Mouse (Mus musculus) G1E (cell line): ENCODE results near the gene Wdr47. TPM values are rescaled to one million over a fixed set of nuclear protein-coding genes. Genes with fewer than 3 reads are reported as not detected.

Experiments used
- ATAC-seq: 2 replicates; pipeline ENCODE4 v1.8.0; 2016; ENCODE audit warnings: mild to moderate bottlenecking; ENCODE audit not compliant: insufficient number of reproducible peaks, poor library complexity, low FRiP score, severe bottlenecking; ENCODE audit errors: extremely low read depth
- DNase-seq: peaks from one replicate; pipeline ENCODE4 v3.0.0; 2012; ENCODE audit warnings: low spot score
- H3K27me3 ChIP-seq: 2 replicates; pipeline ENCODE4 v1.6.1; 2012; ENCODE audit warnings: mild to moderate bottlenecking, low read length, inconsistent platforms; ENCODE audit not compliant: insufficient read depth
- H3K36me3 ChIP-seq: replicated peaks from 2 replicates; pipeline ENCODE3; 2012; ENCODE audit warnings: mild to moderate bottlenecking, inconsistent platforms
- H3K4me1 ChIP-seq: 2 replicates; pipeline ENCODE4 v1.6.1; 2012; ENCODE audit warnings: low read depth, low read length, inconsistent platforms, mixed read lengths; ENCODE audit not compliant: insufficient read depth
- H3K4me3 ChIP-seq: 2 replicates; pipeline ENCODE4 v1.5.1; 2012; ENCODE audit warnings: low read depth, mild to moderate bottlenecking, inconsistent platforms, low read length, moderate library complexity, mixed read lengths
- H3K9me3 ChIP-seq: replicated peaks from 2 replicates; pipeline ENCODE4 v1.6.1; 2012; ENCODE audit warnings: inconsistent platforms
- CTCF ChIP-seq: IDR thresholded peaks from 2 replicates; pipeline ENCODE4 v1.5.1; 2012; ENCODE audit warnings: low read depth, low read length, inconsistent platforms, mixed read lengths
- GATA1 ChIP-seq: IDR thresholded peaks from 2 replicates; pipeline ENCODE4 v1.6.1; 2012; ENCODE audit warnings: borderline replicate concordance, low read length, inconsistent platforms, mixed read lengths
- GATA2 ChIP-seq: IDR thresholded peaks from 2 replicates; pipeline ENCODE4 v1.6.1; 2012; ENCODE audit warnings: low read depth, low read length, inconsistent platforms, borderline replicate concordance
- POLR2AphosphoS5 ChIP-seq: IDR thresholded peaks from 2 replicates; pipeline ENCODE4 v1.6.1; 2012; ENCODE audit warnings: low read depth, low read length, inconsistent platforms; ENCODE audit not compliant: insufficient replicate concordance
- TAL1 ChIP-seq: conservative IDR thresholded peaks from 2 replicates; pipeline ENCODE4 v1.6.1; 2012; ENCODE audit warnings: low read depth, low read length, inconsistent platforms, mixed read lengths
- polyA plus RNA-seq: library from polyadenylated mRNA; stranded (reverse); fragments of >175 nt; gene quantifications from 2 replicates; pipeline ENCODE4 v1.2.3, GENCODE M21; 2012
- total RNA-seq, 2 experiments: library from RNA; stranded (forward) in 1 of 2; stranded (reverse) in 1 of 2; fragments of 200-1000 nt in 1 of 2; fragments of >200 nt in 1 of 2; fragmentation: Nextera tagmentation in 1 of 2; gene quantifications; 2 replicates each; pipeline ENCODE4 v1.2.3; 2014 to 2017

Wdr47 gene
- 4.4 and 7.6 TPM in 2 replicates for total RNA-seq (2014; fragmentation: Nextera tagmentation)
- total RNA-seq (2017) = 10.3 and 11.2 TPM in 2 replicates
- polyA plus RNA-seq = 1.2 and 1.6 TPM in 2 replicates

DNA sequence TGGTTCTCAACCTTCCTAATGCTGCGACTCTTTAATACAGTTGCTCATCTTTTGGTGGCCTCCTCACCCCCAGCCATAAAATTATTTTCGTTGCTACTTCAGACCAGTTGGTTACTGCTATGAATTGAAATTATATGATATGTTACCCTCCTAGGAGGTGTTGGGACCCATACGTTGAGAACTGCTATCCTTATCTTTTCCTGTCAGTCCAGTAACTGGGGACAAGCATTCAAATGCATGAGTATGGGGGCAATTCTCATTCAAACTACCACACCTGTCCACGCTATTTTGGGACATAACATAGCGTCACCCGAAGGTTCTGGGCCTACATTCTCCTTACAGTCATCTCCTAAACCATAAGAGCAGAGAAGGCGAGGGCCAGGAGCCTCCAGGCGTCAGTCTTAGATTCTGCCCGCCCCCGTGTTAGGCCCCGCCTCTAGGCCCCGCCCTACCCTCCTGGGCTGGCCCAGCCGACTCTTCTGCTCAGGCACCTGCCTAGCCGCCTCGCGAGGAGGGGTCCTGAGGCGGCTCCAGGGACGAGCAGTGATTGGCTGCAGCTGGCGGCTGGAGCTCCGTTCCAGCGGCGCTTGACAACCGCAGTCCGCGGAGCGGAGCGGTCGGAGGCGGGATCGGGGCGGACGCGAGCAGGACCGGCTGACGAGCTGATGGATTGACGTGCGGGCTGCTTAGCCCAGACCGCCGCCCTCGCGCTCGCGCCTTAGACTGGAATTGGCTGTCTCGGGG, at the start of gene Wdr47:
Wdr47 (plus strand) TSS at position 494 of the 744 bp plus-strand sequence.
- no peaks in the 10 kb centered on the region for H3K9me3 ChIP-seq
- peak within 1 kb of the TSS; percentile 92 for H3K4me3 ChIP-seq
- peaks cover 7% of the 10 kb centered on the region; the same call in 1 of the 2 replicates for H3K27me3 ChIP-seq
- H3K4me1 ChIP-seq = peaks cover 13% of the 10 kb centered on the region
- ATAC-seq (peak; percentile 100), DNase-seq (peak; percentile 97)
- no peaks in the 10 kb centered on the region for H3K36me3 ChIP-seq
- no peak for TF ChIP-seq POLR2AphosphoS5
- TF ChIP-seq TAL1 = no peak
- TF ChIP-seq GATA1 = no peak
- TF ChIP-seq CTCF = no peak
- no peak for TF ChIP-seq GATA2

DNA sequence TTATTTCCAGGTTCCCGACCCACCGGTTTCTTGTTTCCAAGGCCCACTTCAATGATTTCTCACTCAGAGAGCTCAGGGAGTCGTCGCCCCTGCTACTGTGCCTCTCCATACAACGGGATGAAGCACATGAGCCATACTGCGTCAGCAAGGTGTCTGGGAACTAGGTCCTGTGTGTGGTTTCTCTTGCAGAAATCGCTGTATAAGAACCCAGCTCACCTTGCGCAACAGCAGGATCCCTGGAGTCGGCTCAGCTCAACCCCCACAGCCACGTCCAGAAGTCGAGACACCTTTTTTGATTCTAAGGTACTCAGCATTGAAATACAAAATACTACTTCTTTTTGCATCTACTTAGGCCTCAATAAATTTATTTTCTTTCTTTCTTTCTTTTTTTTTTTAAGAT, 48.8 kb upstream of the Wdr47 start:
- Histone ChIP-seq H3K36me3 (no peaks in the 10 kb centered on the region), H3K4me1 (peaks cover 3% of the 10 kb centered on the region), H3K9me3 (peaks cover 3% of the 10 kb centered on the region), H3K27me3 (peaks cover 22% of the 10 kb centered on the region), H3K4me3 (no peak overlapping the region)
- TF ChIP-seq TAL1 (no peak), POLR2AphosphoS5 (no peak), GATA2 (no peak), CTCF (no peak), GATA1 (no peak)
- DNase-seq (no peak), ATAC-seq (no peak)

DNA sequence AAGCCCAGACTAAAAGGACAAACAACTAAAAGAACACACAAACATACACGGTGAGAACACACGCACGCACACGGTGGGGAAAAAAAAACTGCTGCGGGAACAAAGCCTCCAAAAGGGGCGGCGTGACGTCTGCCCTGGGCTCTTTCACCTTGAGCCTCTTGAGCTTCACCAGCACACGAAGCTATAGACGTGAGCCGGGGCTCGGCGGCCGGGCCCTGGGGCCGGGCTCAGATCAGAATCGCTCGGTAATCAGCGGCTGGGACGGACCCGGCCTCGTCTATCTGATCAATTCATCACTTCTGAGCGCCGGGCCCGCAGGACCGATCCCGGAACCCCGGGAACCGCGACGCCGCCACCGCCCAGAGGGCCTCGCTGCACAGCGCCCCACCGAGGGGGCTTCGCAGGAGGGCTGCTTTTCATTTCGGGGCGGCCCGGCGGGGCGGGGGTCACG, 36.9 kb upstream of the Wdr47 start:
- H3K36me3 ChIP-seq = peaks cover 26% of the 10 kb centered on the region
- ATAC-seq (peak; percentile 25; the same call in 1 of the 2 replicates), DNase-seq (peak; percentile 55)
- peaks cover 17% of the 10 kb centered on the region for H3K4me1 ChIP-seq
- no peak for TF ChIP-seq TAL1
- TF ChIP-seq POLR2AphosphoS5 = no peak
- TF ChIP-seq GATA1 = no peak
- TF ChIP-seq CTCF = no peak
- TF ChIP-seq GATA2 = no peak
- no peaks in the 10 kb centered on the region for H3K9me3 ChIP-seq
- peak overlapping the region; percentile 88 for H3K4me3 ChIP-seq
- H3K27me3 ChIP-seq = peaks cover 6% of the 10 kb centered on the region; the same call in 1 of the 2 replicates

DNA sequence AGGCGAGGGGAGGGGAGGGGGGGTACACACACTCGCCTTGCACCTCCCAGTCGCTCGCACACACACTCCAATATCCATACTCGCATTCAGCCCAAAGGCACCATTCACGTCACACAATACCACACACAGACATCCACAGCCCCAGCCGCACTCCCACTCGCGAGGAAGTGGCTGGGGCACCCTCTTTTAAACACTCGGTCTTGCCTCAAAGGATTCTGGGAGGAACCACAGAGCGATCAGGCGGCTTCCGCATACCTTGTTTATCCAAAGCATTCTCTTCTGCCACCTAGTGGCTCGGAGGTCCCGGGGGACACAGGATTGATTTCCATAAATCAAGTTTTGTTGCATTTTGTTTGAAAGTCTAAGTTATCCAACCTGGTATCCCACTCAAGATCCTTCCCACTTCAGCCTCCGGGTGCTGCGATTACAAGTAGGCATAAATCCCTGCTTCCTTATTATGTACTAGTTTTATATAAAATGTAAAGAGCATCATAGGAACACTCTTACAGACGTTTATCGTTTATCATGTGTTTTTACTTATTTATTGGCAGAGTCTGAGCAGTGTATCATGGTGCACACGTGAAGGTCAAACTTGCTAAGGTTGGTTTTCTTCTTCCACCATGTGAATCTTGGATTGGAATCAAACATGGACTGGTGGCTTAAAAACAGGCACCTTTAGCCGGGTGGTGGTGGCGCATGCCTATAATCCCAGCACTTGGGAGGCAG, 36.3 kb upstream of the Wdr47 start:
- TF ChIP-seq GATA1 (no peak), TAL1 (no peak), GATA2 (no peak), CTCF (peak; percentile 68; the same call in 1 of the 2 replicates), POLR2AphosphoS5 (peak; percentile 98)
- peaks cover 32% of the 10 kb centered on the region for H3K36me3 ChIP-seq
- H3K4me1 ChIP-seq = peaks cover 17% of the 10 kb centered on the region
- DNase-seq (peak; percentile 95), ATAC-seq (peak; percentile 94)
- H3K9me3 ChIP-seq = no peaks in the 10 kb centered on the region
- peak overlapping the region; percentile 88 for H3K4me3 ChIP-seq
- H3K27me3 ChIP-seq = peaks cover 6% of the 10 kb centered on the region; the same call in 1 of the 2 replicates

DNA sequence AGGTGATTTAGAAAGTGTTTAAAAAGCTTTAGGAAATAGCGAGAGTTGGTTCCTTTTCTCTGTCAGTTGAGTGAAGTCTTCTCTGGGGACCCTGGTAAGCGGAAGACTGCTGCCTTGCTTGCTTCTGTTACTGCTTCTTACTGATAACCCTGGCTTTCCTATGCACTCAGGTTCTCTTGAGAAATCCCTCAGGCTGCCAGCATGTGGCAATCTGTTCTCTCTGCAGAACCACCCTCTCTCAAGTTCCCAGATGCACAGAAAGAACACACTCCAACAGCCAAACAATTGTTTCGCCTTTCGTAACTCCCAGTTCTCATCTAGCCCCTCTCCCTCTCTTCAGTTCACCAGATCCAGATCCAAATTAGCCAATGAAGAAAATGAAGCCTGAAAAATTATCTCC, 33.2 kb upstream of the Wdr47 start:
- Histone ChIP-seq H3K27me3 (no peaks in the 10 kb centered on the region), H3K36me3 (peaks cover 44% of the 10 kb centered on the region), H3K4me3 (no peak overlapping the region), H3K9me3 (no peaks in the 10 kb centered on the region), H3K4me1 (peaks cover 36% of the 10 kb centered on the region)
- DNase-seq (no peak), ATAC-seq (no peak)
- TF ChIP-seq POLR2AphosphoS5 (no peak), GATA2 (no peak), TAL1 (no peak), GATA1 (no peak), CTCF (no peak)

DNA sequence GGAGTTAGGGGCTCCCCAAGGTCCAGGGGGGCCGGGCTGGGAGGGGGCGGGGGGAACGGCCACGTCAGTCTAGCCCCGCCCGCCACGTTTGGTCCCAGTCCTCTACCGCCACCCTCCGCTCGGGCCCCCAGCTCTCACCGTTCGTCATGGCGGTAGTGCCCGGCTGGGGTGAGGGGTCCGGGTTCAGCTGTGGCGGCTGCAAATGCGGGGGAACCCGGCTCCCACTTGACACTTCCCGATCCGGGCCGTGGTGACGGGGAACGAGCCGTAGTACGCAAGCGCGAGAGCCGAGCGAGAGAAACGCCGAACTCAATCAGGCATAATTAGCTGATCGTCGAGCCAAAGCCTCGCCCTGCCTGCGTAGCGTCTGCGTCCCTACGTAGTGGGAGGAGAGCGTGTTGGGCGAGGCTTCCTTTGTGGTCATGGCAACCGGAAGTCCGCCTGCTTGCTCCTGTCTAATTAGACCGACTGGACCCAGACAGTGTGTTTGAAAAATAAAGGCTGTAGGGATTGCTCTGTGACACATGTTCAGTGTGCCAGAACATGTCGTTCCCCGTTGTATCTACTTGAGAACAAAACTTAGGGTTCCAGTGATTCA, 28.8 kb upstream of the Wdr47 start, which contains the start of gene Tmem167b:
Tmem167b (minus strand) TSS at position 334 of the 598 bp plus-strand sequence.
- ATAC-seq = peak; percentile 98
- H3K4me3 ChIP-seq = peak within 1 kb of the TSS; percentile 84

More for the DNA sequence above, 28.8 kb upstream of the Wdr47 start, which contains the start of gene Tmem167b:
- Histone ChIP-seq H3K9me3 (no peaks in the 10 kb centered on the region), H3K4me1 (peaks cover 41% of the 10 kb centered on the region), H3K27me3 (no peaks in the 10 kb centered on the region), H3K36me3 (peaks cover 35% of the 10 kb centered on the region)
- no peak for TF ChIP-seq TAL1
- DNase-seq = peak; percentile 84
